27 mouse cellular contexts compared by ENCODE assay signal in the genomic region with DNA sequence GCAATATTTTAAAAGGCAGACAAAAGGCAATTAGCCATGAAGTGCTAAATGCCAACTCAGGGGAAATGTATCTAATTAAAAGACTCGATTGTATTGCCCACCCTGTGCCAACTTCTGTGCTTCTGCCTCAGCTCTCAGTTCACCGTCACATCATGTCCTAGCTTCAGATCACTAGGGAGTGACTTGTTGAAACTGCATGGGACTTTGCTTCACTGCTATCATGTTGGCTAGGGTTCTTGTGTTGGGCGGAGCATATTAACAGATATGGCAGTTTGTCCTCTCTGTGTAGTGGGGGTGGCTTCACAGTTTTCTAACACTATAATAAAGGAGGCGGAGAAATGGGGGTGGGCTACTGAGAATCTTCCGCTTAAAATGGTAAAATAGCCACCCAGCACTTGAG.
"Had no signal": no experiment of that assay in that cellular context is flagged by ENCODE, and none has a peak within 500 bp of the region (broad histone marks: within the 10 kb centered on the region; RNA-seq: fewer than 3 reads in every experiment).

No protein-coding gene starts in this region.

- ATAC-seq: forebrain, embryonic 13.5 days; forebrain, embryonic 14.5 days; forebrain, embryonic 15.5 days; forebrain, embryonic 16.5 days; forebrain, postnatal 0 days had no signal

- DNase-seq: cerebellum, adult 2 months; cerebellum, adult 8-10 months; cerebellum, adult 9-10 months; cerebellum, adult 9-11 months; cerebellum, postnatal 10 days; cerebellum, postnatal 14 days; cerebellum, postnatal 25 days; cerebellum, postnatal 36 days; embryo, embryonic 11 days; forebrain, postnatal 0 days; gastrocnemius, adult 2 months; gastrocnemius, postnatal 10 days; gastrocnemius, postnatal 14 days; gastrocnemius, postnatal 25 days; gastrocnemius, postnatal 36 days; heart, adult 18-20 months had no signal

- H3K36me3 ChIP-seq: embryonic facial prominence, embryonic 10.5 days; embryonic facial prominence, embryonic 12.5 days; embryonic facial prominence, embryonic 13.5 days; embryonic facial prominence, embryonic 15.5 days; forebrain, embryonic 10.5 days; forebrain, embryonic 12.5 days; forebrain, embryonic 15.5 days had no signal

- H3K27me3 ChIP-seq: embryonic facial prominence, embryonic 12.5 days; embryonic facial prominence, embryonic 13.5 days; embryonic facial prominence, embryonic 15.5 days; forebrain, embryonic 12.5 days; forebrain, embryonic 13.5 days; forebrain, embryonic 15.5 days had no signal

- H3K27ac ChIP-seq: embryonic facial prominence, embryonic 10.5 days; embryonic facial prominence, embryonic 12.5 days; embryonic facial prominence, embryonic 13.5 days; embryonic facial prominence, embryonic 15.5 days; forebrain, embryonic 10.5 days; forebrain, embryonic 12.5 days; forebrain, embryonic 13.5 days; forebrain, embryonic 15.5 days; gastrocnemius, adult 2 months had no signal

- H3K4me2 ChIP-seq: embryonic facial prominence, embryonic 12.5 days; embryonic facial prominence, embryonic 13.5 days; embryonic facial prominence, embryonic 15.5 days; forebrain, embryonic 12.5 days; forebrain, embryonic 13.5 days; forebrain, embryonic 15.5 days had no signal

- H3K9me3 ChIP-seq: embryonic facial prominence, embryonic 10.5 days; embryonic facial prominence, embryonic 12.5 days; embryonic facial prominence, embryonic 13.5 days; embryonic facial prominence, embryonic 15.5 days; forebrain, embryonic 10.5 days; forebrain, embryonic 12.5 days; forebrain, embryonic 13.5 days; forebrain, embryonic 15.5 days had no signal

- H3K9ac ChIP-seq: embryonic facial prominence, embryonic 12.5 days; embryonic facial prominence, embryonic 13.5 days; embryonic facial prominence, embryonic 15.5 days; forebrain, embryonic 12.5 days; forebrain, embryonic 13.5 days; forebrain, embryonic 15.5 days; forebrain, postnatal 0 days had no signal

- H3K4me1 ChIP-seq: embryonic facial prominence, embryonic 10.5 days; embryonic facial prominence, embryonic 12.5 days; embryonic facial prominence, embryonic 13.5 days; embryonic facial prominence, embryonic 15.5 days; forebrain, embryonic 10.5 days; forebrain, embryonic 12.5 days; forebrain, embryonic 13.5 days; forebrain, embryonic 15.5 days had no signal

- H3K4me3 ChIP-seq: embryonic facial prominence, embryonic 10.5 days; embryonic facial prominence, embryonic 12.5 days; embryonic facial prominence, embryonic 13.5 days; embryonic facial prominence, embryonic 15.5 days; erythroblast, embryonic 14.5 days; forebrain, embryonic 10.5 days; forebrain, embryonic 12.5 days; forebrain, embryonic 13.5 days; forebrain, embryonic 15.5 days; gastrocnemius, adult 2 months had no signal
